Mouse (Mus musculus) lung, adult 18-20 months (tissue): Measurements from ENCODE around the gene Trim29.

Source experiments
- DNase-seq, 2 experiments: peaks; one replicate each; pipeline ENCODE4 v3.0.0; 2022; ENCODE audit warnings: mixed read lengths in 2 of 2

The Trim29 gene

GRCm38 (mm10) chr9:43310538-43310937 is at the start of gene Trim29:
Trim29 (plus strand) TSS chr9:43310848.
- no peak for DNase-seq

DNA sequence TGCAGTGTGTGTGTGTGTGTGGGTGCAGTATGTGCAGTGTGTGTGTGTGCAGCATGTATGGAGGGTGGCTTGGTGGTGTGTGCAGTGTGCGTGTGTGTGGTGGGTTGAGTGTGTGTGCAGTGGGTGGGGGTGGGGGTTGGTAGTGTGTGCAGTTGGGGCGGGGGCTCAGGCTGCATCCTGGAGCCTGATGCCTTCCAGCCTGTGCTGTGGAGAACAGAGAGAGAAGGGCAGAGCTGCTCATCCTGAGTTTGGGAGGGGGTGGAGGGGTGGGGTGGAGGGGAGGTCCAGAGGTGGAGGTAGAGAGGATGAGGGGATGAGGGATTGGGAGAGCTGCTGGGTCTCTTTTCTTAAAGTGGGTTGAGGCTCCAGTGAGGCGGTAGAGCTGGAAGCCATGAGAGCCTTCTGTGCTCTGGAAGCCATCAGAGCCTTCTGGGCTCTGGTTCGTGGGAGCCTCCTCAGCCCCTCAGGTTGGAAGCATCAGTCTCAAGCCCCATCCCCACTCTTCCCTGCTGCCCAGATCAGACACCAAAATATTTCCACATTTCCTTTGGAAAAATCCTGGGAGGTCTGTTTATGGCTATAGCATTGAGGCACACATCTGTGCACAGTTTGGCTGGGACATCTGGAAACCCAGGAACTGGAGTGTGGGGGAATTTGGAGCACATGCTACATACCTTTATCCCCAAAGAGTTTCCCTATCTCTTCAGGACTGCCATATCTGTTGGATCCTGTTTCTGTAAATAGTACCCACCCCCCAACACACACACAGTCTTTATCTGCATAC is 49.3 kb upstream of the Trim29 start:
- no peak for DNase-seq

DNA sequence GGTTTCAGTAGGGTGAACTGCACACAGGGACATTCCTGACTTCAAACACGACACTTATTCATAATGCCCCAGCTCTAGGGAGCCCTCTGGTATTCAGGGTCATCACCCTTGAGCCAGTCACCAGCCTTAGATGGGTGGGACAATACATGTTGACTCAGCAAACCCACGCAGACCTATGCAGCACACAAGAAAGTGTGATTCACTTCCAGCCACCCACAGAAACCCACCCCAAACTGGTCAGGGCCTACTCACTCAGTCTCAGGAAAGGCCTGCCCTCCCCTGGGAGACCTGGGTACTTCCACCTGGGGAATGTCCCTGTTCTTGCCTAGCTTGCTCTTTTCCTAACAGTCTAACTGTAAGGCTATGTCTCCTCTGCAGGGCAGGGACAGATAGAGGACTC is 48.7 kb upstream of the Trim29 start:
- no peak for DNase-seq

- DNase-seq, result no peak
Measured at GRCm38 (mm10) chr9:43262390-43262789, 48.3 kb upstream of the Trim29 start.

GRCm38 (mm10) chr9:43262811-43263550 is 47.7 kb upstream of the Trim29 start:
- DNase-seq, result no peak

DNA sequence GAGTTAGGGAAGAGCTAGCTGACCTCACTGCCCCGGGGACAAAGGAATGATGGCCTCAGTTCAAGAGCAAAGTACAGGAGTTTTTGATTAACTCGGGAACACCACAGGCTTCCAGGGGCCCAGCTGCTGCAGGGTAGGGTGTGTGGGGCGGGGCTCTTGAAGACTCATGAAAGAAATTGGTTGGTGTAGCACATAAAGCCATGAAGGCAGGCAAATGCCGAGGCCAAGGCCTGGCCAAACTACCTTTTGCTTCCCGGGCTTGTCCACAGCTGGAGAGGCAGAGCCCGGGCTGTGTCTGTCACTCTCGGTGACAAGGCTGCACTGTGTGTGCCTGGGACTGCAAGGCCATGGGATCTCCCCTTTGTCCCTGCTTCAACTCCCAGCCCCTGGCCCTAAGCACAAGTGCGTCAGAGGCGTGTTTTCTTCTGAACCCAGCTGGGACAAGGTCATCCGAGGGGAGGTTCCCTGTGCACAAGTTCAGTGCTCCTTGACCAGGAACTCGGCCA is 46.6 kb upstream of the Trim29 start:
- DNase-seq, result peak in 1 of 2 experiments; percentile 12

- no peak for DNase-seq
Measured at GRCm38 (mm10) chr9:43265194-43265593, 45.5 kb upstream of the Trim29 start.

DNA sequence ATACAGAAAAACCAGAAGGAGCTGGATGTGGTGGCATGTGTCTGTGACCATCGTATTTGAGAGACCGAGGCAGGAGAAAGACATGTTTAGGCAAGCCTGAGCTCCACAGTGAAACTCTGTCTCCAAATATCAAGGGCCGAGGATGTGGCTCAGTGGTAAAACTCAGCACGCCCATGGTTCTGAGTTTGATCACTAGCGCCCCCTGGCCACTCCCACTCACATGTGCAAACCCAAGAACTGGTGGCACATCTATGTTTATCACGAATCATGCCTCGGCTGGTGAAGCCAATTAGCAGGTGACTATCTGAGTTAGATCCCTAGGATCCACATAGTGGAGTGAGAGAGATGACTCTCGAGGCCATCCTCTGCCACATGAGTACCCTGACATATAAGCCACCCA is 43.3 kb upstream of the Trim29 start:
- DNase-seq, result no peak

GRCm38 (mm10) chr9:43269166-43269565 is 41.5 kb upstream of the Trim29 start:
- DNase-seq, result no peak

DNA sequence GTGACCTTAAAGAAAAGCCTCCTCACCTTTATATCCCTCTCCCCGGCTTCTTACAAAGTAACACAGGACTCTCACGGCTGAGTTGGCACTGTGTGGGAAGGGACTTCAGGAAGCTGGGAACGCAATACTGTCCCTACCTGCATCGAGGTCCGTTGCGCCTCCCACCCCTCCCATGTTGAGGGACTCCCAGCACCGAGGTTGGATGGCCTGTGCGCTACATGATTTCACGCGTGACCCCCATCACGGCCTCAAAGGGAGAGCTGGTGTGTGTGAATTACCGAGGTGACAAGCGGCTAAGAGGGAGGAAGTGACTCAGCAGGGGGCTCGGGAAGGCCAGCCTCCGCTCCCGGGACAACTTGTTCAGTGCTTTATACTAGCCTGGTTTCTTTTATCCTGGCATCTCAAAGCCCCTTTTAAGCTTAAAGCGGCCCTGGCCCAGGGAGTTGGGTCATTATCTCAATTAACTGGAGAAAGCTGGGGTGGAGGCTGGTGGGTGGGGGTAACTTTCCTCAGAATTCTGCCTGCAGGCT is 39.9 kb upstream of the Trim29 start:
- no peak for DNase-seq

GRCm38 (mm10) chr9:43271761-43272518 is 38.7 kb upstream of the Trim29 start:
- no peak for DNase-seq

- no peak for DNase-seq
Measured at GRCm38 (mm10) chr9:43273735-43274134, 36.9 kb upstream of the Trim29 start.

DNA sequence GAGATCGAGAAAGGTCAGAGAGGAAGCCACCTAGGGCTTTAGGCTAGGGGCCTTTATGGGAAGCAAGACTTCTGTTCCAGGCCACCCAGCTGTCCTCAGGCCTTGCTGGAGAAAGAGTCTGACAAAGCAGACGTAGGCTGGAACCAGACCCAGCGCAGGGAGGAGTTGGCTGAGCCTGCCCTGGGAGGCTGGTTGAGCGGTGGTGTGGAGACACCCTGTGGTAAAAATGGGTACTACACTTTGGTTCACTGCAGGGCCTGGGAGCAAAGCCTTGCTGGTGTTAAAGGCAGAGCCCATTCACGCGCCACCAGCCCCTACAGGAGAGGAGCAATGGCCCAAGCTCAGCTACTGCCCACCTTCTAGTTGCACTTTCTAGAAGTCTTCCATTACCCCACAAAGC is 26.4 kb upstream of the Trim29 start:
- peak; percentile 62 to 70 for DNase-seq

- DNase-seq, result no peak
Measured at GRCm38 (mm10) chr9:43285281-43285680, 25.4 kb upstream of the Trim29 start.

- DNase-seq, result peak in 1 of 2 experiments; percentile 30
Measured at GRCm38 (mm10) chr9:43286870-43287269, 23.8 kb upstream of the Trim29 start.

- DNase-seq, result no peak
Measured at GRCm38 (mm10) chr9:43293058-43293457, 17.6 kb upstream of the Trim29 start.

DNA sequence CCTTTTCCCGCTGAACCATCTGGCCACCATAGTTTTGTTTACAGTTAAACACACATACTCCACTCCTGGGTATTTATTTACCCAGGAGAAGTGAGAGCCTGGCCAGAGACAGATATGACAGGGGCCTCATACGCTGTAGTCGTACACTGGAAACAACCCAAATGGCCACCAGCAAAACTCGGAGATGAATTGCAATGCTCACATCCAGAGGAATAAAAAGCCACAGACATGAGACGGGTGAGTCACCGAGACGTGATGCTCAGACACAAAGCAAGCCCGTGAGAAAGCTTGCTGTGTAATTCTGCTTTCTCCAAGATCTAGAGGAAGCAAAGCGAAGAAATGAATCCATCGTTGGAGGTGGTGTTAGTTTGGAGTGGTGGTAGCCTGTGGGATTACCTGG is 10.3 kb upstream of the Trim29 start:
- DNase-seq, result no peak

DNA sequence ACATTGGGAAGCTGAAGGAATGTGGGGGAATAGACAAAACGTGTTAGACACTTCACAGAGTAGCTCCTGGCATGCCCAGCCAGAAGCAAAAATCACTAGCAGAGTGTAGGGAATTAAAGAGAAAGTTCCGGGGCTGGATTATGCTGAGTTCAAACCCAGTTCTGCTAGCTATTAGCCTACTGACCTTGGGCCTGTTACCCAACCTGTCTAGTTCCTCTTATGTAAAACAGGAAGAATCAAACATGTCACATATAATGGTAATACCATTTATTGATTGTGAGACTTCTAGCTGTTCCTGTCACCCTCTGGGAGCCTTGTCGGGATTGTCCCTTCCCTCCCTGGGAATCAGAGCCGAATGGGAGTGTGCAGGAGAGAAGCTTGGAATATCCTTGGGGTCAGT is 7.7 kb upstream of the Trim29 start:
- DNase-seq, result no peak

GRCm38 (mm10) chr9:43305882-43306281 is 4.8 kb upstream of the Trim29 start:
- DNase-seq, result peak; percentile 35 to 37

- DNase-seq, result no peak
Measured at GRCm38 (mm10) chr9:43309087-43309872, 1.4 kb upstream of the Trim29 start.

GRCm38 (mm10) chr9:43312190-43312589 is 1.5 kb downstream of the Trim29 start:
- no peak for DNase-seq

DNA sequence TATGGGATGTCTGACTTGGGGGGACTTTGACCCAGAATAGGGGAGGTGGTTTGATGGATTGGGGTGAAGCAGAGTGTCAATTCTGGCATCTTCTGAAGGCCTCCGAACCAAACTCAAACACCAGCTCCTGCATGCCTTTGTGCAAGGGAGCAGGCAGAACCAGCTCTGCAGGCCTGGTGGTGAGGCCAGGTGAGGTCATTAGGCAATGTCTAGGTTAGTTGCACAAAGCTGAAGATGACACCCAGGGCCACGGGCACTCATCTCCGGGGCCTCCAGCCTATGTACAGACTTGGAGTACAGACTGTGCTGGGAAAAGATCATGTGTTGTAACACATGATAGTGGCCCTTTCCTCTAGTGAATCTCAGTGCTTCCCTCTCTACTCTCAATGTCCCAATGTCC is 3.2 kb downstream of the Trim29 start:
- no peak for DNase-seq
